Mouse (Mus musculus) limb, embryonic 14.5 days (tissue): ENCODE results near the gene Parg. TPM values are rescaled to one million over a fixed set of nuclear protein-coding genes. Genes with fewer than 3 reads are reported as not detected.

Source experiments
- ATAC-seq: fragments of 200-750 bp; cut with Nextera tagmentation; 2 replicates; pipeline ENCODE4 v1.8.0; 2017; ENCODE audit warnings: low read depth, moderate number of reproducible peaks, moderate TSS enrichment; ENCODE audit not compliant: low FRiP score
- DNase-seq: peaks from one replicate; pipeline ENCODE4 v3.0.0-alpha.2; 2015; ENCODE audit warnings: low spot score
- H3K27ac ChIP-seq: fragments of 300-500 bp; sonication (generic); replicated peaks from 2 replicates; pipeline ENCODE4 v1.5.1; 2014; ENCODE audit warnings: low read depth, mild to moderate bottlenecking, low read length, moderate library complexity, mixed read lengths
- H3K27me3 ChIP-seq: fragments of 300-500 bp; sonication (generic); 2 replicates; pipeline ENCODE4 v1.6.1; 2014; ENCODE audit warnings: low read length, mixed read lengths; ENCODE audit not compliant: control insufficient read depth, insufficient read depth
- H3K36me3 ChIP-seq: fragments of 300-500 bp; sonication (generic); 2 replicates; pipeline ENCODE4 v1.6.1; 2014; ENCODE audit warnings: mild to moderate bottlenecking, low read length, moderate library complexity, mixed read lengths; ENCODE audit not compliant: control insufficient read depth, insufficient read depth
- H3K4me1 ChIP-seq: fragments of 300-500 bp; sonication (generic); 2 replicates; pipeline ENCODE4 v1.6.1; 2014; ENCODE audit warnings: antibody characterized with exemption, low read length, mixed read lengths; ENCODE audit not compliant: control insufficient read depth, insufficient read depth
- H3K4me2 ChIP-seq: fragments of 300-500 bp; sonication (generic); replicated peaks from 2 replicates; pipeline ENCODE4 v1.6.1; 2014; ENCODE audit warnings: low read depth, mild to moderate bottlenecking, low read length, moderate library complexity; ENCODE audit not compliant: severe bottlenecking
- H3K4me3 ChIP-seq: fragments of 300-500 bp; sonication (generic); replicated peaks from 2 replicates; pipeline ENCODE4 v1.5.1; 2014; ENCODE audit warnings: low read length
- H3K9ac ChIP-seq: fragments of 300-500 bp; sonication (generic); 2 replicates; pipeline ENCODE4 v1.6.1; 2014; ENCODE audit warnings: mild to moderate bottlenecking, low read depth, low read length, moderate library complexity; ENCODE audit not compliant: severe bottlenecking
- H3K9me3 ChIP-seq: fragments of 300-500 bp; sonication (generic); 2 replicates; pipeline ENCODE4 v1.6.1; 2016; ENCODE audit warnings: low read length; ENCODE audit not compliant: control insufficient read depth
- POLR2A ChIP-seq: fragments of 200-500 bp; IDR thresholded peaks from 2 replicates; pipeline ENCODE4 v1.8.0; 2012; ENCODE audit warnings: inconsistent platforms, mild to moderate bottlenecking, moderate library complexity, borderline replicate concordance; ENCODE audit not compliant: insufficient read depth, insufficient read length; ENCODE audit errors: extremely low read depth
- WGBS: fragments of 180-500 bp; shearing (Covaris S2); extraction: QIAGEN DNeasy Blood & Tissue Kit; methylation state at CpG from one replicate; pipeline ENCODE4 v1.1.7; 2014; 5-methylcytosine and 5-hydroxymethylcytosine counted together
- polyA plus RNA-seq, 2 experiments: library from polyadenylated mRNA; depleted of rRNA in 1 of 2; stranded (reverse) in 1 of 2; unstranded in 1 of 2; fragments of >200 nt; fragmentation: Nextera tagmentation in 1 of 2; extraction: Ambion mirVana in 1 of 2; gene quantifications; 2 replicates each; pipeline versions ENCODE4 v1.2.1 to v1.2.3; 2012 to 2014

Gene Parg
- polyA plus RNA-seq, 2 experiments, result 19.5 to 44.5 TPM

GRCm38 (mm10) chr14:32323221-32323620 is 121.5 kb downstream of the Parg start:
- DNase-seq (no peak), ATAC-seq (no peak)
- no peaks in the 10 kb centered on the region for H3K4me1 ChIP-seq
- no peaks in the 10 kb centered on the region for H3K27me3 ChIP-seq
- no peak overlapping the region for H3K27ac ChIP-seq
- H3K4me3 ChIP-seq, result no peak overlapping the region
- no peak overlapping the region for H3K4me2 ChIP-seq
- no peaks in the 10 kb centered on the region for H3K9me3 ChIP-seq
- TF ChIP-seq POLR2A, result no peak
- no peaks in the 10 kb centered on the region for H3K36me3 ChIP-seq
- WGBS, result 91% methylated on average over 5 of the region's 5 CpGs
- no peak overlapping the region for H3K9ac ChIP-seq

DNA sequence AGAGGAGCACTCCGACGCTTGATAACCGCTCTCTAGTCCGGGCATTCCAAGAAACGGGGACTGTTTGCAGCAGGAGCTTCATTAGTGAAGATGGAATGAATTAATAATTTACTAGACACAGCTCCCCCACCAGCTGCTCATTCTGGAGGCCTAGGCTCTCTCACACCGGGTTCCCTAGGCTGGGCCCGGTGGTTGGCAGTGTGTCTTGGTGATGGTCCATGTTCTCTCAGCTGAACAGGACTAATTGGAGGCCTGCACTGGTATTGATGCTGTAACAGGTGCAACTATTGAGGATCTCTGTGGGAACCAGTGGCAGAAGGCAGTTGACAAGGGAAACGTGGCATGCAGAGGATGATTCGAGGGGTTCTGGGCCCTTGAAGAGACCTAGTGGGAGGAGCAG is 125.6 kb downstream of the Parg start:
- Histone ChIP-seq H3K36me3 (no peaks in the 10 kb centered on the region), H3K4me2 (no peak overlapping the region), H3K27ac (no peak overlapping the region), H3K27me3 (no peaks in the 10 kb centered on the region), H3K9ac (no peak overlapping the region), H3K9me3 (no peaks in the 10 kb centered on the region), H3K4me3 (no peak overlapping the region), H3K4me1 (no peaks in the 10 kb centered on the region)
- ATAC-seq (no peak), DNase-seq (no peak)
- 91% methylated on average over 9 of the region's 9 CpGs for WGBS
- TF ChIP-seq POLR2A, result no peak

DNA sequence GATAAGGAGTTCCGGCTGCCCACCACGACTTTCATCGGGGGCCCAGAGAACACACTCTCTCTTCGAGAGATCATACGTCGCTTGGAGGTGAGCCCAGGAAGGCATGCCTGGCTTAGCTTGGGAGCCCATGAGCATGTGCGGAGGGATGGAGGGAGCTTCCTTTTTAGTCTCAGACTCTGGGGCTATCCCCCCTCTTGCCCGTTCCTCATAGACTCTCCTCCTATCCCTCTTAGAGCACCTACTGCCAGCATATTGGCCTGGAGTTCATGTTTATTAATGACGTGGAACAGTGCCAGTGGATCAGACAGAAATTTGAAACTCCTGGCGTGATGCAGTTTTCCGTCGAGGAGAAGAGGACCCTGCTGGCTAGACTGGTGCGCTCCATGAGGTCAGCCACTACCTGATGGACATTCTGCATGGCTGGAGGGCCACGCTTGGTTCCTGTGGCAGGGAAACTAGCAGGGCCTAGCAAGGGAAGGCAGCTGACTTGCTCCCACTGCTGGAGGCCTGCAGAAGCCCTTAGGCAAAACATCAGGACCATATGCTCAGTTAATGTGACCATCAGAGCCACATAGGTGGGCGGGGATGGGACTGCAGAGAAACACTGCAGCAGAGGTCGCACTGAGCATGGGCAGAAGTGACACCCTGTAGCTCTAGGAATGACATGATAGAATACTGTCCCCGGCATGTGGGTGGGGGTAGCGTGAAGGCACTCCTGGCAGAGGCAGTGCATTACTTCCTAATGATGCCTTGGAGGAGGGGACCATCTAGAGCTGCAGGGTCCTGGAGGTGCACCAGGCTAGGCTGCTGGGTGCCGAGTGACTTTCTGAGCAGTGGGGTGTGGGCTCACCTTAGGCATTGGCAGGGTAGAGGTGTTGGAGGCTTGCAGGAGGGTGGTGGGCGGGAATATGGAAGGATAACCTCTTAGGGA is 131.0 kb downstream of the Parg start:
- DNase-seq (no peak), ATAC-seq (no peak)
- Histone ChIP-seq H3K36me3 (peaks cover 2% of the 10 kb centered on the region; the same call in 1 of the 2 replicates), H3K27me3 (no peaks in the 10 kb centered on the region), H3K27ac (no peak overlapping the region), H3K4me3 (no peak overlapping the region), H3K4me2 (no peak overlapping the region), H3K4me1 (no peaks in the 10 kb centered on the region), H3K9ac (no peak overlapping the region), H3K9me3 (no peaks in the 10 kb centered on the region)
- WGBS, result 85% methylated on average over 20 of the region's 20 CpGs
- TF ChIP-seq POLR2A, result no peak

GRCm38 (mm10) chr14:32336021-32336420 is 134.3 kb downstream of the Parg start:
- peaks cover 12% of the 10 kb centered on the region for H3K36me3 ChIP-seq

GRCm38 (mm10) chr14:32336547-32336946 is 134.8 kb downstream of the Parg start:
- 74% methylated on average over 11 of the region's 11 CpGs for WGBS
- H3K9ac ChIP-seq, result no peak overlapping the region
- TF ChIP-seq POLR2A, result no peak
- DNase-seq (no peak), ATAC-seq (no peak)
- H3K9me3 ChIP-seq, result no peaks in the 10 kb centered on the region
- H3K4me3 ChIP-seq, result no peak overlapping the region
- no peaks in the 10 kb centered on the region for H3K27me3 ChIP-seq
- no peak overlapping the region for H3K27ac ChIP-seq
- no peaks in the 10 kb centered on the region for H3K4me1 ChIP-seq
- H3K36me3 ChIP-seq, result peaks cover 12% of the 10 kb centered on the region
- no peak overlapping the region for H3K4me2 ChIP-seq

More at GRCm38 (mm10) chr14:32336021-32336420, 134.3 kb downstream of the Parg start:
- no peaks in the 10 kb centered on the region for H3K9me3 ChIP-seq
- WGBS, result 83% methylated on average over 6 of the region's 6 CpGs
- H3K4me3 ChIP-seq, result no peak overlapping the region
- H3K27me3 ChIP-seq, result no peaks in the 10 kb centered on the region
- ATAC-seq (no peak), DNase-seq (no peak)
- no peak for TF ChIP-seq POLR2A
- H3K4me1 ChIP-seq, result no peaks in the 10 kb centered on the region
- no peak overlapping the region for H3K27ac ChIP-seq
- no peak overlapping the region for H3K4me2 ChIP-seq
- no peak overlapping the region for H3K9ac ChIP-seq

- TF ChIP-seq POLR2A, result no peak
- H3K36me3 ChIP-seq, result peaks cover 17% of the 10 kb centered on the region
- no peak overlapping the region for H3K9ac ChIP-seq
- no peak overlapping the region for H3K4me2 ChIP-seq
- ATAC-seq, result no peak
- H3K4me1 ChIP-seq, result no peaks in the 10 kb centered on the region
- no peak overlapping the region for H3K4me3 ChIP-seq
- H3K27me3 ChIP-seq, result no peaks in the 10 kb centered on the region
- no peak for DNase-seq
- H3K27ac ChIP-seq, result no peak overlapping the region
- no peaks in the 10 kb centered on the region for H3K9me3 ChIP-seq
- 93% methylated on average over 7 of the region's 7 CpGs for WGBS
These were observed 140.1 kb downstream of the Parg start for GRCm38 (mm10) chr14:32341823-32342222.
